Mouse (Mus musculus) MEL (cell line): ENCODE results near the gene Susd6. TPM values are rescaled to one million over a fixed set of nuclear protein-coding genes. Genes with fewer than 3 reads are reported as not detected.

ENCODE experiments used
- DNase-seq: peaks from one replicate; pipeline ENCODE4 v3.0.0; 2011; ENCODE audit warnings: low read depth, low spot score
- H3K27ac ChIP-seq: 2 replicates; pipeline ENCODE4 v1.5.1; 2012; ENCODE audit warnings: low read depth, mild to moderate bottlenecking, control low read depth, low read length, moderate library complexity; ENCODE audit not compliant: control insufficient read depth
- H3K27me3 ChIP-seq, 2 experiments: fragments of 150-350 bp in 1 of 2; sonication (generic) in 1 of 2; 2 replicates each; pipeline ENCODE4 v1.6.1; 2012; ENCODE audit warnings: low read length in 2 of 2, mild to moderate bottlenecking in 2 of 2, improper control_type of control experiment in 1 of 2, moderate library complexity in 1 of 2; ENCODE audit not compliant: insufficient read depth in 2 of 2, control insufficient read depth in 1 of 2
- H3K36me3 ChIP-seq, 2 experiments: 2 replicates each; pipeline ENCODE4 v1.6.1; 2012 to 2014; ENCODE audit warnings: low read length in 2 of 2, improper control_type of control experiment in 1 of 2, inconsistent platforms in 1 of 2, mild to moderate bottlenecking in 1 of 2; ENCODE audit not compliant: insufficient read depth in 2 of 2, control insufficient read depth in 1 of 2
- H3K4me1 ChIP-seq, 2 experiments: fragments of 150-350 bp in 1 of 2; sonication (generic) in 1 of 2; 2 replicates each; pipeline ENCODE4 v1.6.1; 2012; ENCODE audit warnings: low read length in 2 of 2, improper control_type of control experiment in 1 of 2, mild to moderate bottlenecking in 1 of 2; ENCODE audit not compliant: insufficient read depth in 2 of 2, control insufficient read depth in 1 of 2
- H3K4me3 ChIP-seq, 2 experiments: fragments of 150-350 bp in 1 of 2; sonication (generic) in 1 of 2; 2 replicates each; pipeline ENCODE4 v1.5.1; 2012; ENCODE audit warnings: low read depth in 2 of 2, low read length in 2 of 2, mild to moderate bottlenecking in 2 of 2, moderate library complexity in 2 of 2, control low read depth in 1 of 2, improper control_type of control experiment in 1 of 2; ENCODE audit not compliant: control insufficient read depth in 1 of 2, insufficient read depth in 1 of 2
- H3K79me2 ChIP-seq: 2 replicates; pipeline ENCODE4 v1.6.1; 2012; ENCODE audit warnings: mild to moderate bottlenecking, low read length, moderate library complexity; ENCODE audit not compliant: control insufficient read depth, poor library complexity, insufficient read depth
- H3K9ac ChIP-seq: 2 replicates; pipeline ENCODE4 v1.6.1; 2012; ENCODE audit warnings: low read depth, mild to moderate bottlenecking, control low read depth, low read length, moderate library complexity; ENCODE audit not compliant: control insufficient read depth, poor library complexity, severe bottlenecking
- H3K9me3 ChIP-seq: fragments of 150-350 bp; sonication (generic); replicated peaks from 2 replicates; pipeline ENCODE4 v1.6.1; 2012; ENCODE audit warnings: mild to moderate bottlenecking, low read length, improper control_type of control experiment, moderate library complexity; ENCODE audit not compliant: insufficient read depth
- BHLHE40 ChIP-seq: IDR thresholded peaks from 2 replicates; pipeline ENCODE4 v1.6.1; 2012; ENCODE audit warnings: low read depth, mild to moderate bottlenecking, inconsistent platforms, low read length, improper control_type of control experiment, borderline replicate concordance
- CHD1 ChIP-seq: IDR thresholded peaks from 2 replicates; pipeline ENCODE4 v1.6.1; 2012; ENCODE audit warnings: low read depth, mild to moderate bottlenecking, inconsistent platforms, low read length, improper control_type of control experiment
- CTCF ChIP-seq, 3 experiments: IDR thresholded peaks in 2 of 3; conservative IDR thresholded peaks in 1 of 3; 2 replicates each; pipeline ENCODE4 v1.5.1; 2011 to 2012; ENCODE audit warnings: low read length in 3 of 3, low read depth in 2 of 3, mild to moderate bottlenecking in 2 of 3, improper control_type of control experiment in 1 of 3, inconsistent platforms in 1 of 3, mixed read lengths in 1 of 3, moderate library complexity in 1 of 3; ENCODE audit not compliant: control insufficient read depth in 1 of 3, insufficient read depth in 1 of 3, poor library complexity in 1 of 3, severe bottlenecking in 1 of 3
- E2F4 ChIP-seq: IDR thresholded peaks from 2 replicates; pipeline ENCODE4 v1.6.1; 2011; ENCODE audit warnings: low read depth, low read length, improper control_type of control experiment, borderline replicate concordance
- HCFC1 ChIP-seq: IDR thresholded peaks from 2 replicates; pipeline ENCODE4 v1.6.1; 2012; ENCODE audit warnings: low read depth, mild to moderate bottlenecking, inconsistent platforms, low read length, improper control_type of control experiment, moderate library complexity
- MAFK ChIP-seq: IDR thresholded peaks from 2 replicates; pipeline ENCODE4 v1.6.1; 2011; ENCODE audit warnings: low read depth, mild to moderate bottlenecking, low read length, improper control_type of control experiment, borderline replicate concordance
- MAX ChIP-seq: IDR thresholded peaks from 2 replicates; pipeline ENCODE4 v1.6.1; 2011; ENCODE audit warnings: low read length, improper control_type of control experiment
- MEF2A ChIP-seq: IDR thresholded peaks from 2 replicates; pipeline ENCODE4 v1.6.1; 2014; ENCODE audit warnings: low read depth, mild to moderate bottlenecking, inconsistent platforms, low read length, improper control_type of control experiment; ENCODE audit not compliant: poor library complexity, insufficient replicate concordance, severe bottlenecking; ENCODE audit errors: extremely low read depth
- MXI1 ChIP-seq: IDR thresholded peaks from 2 replicates; pipeline ENCODE4 v1.6.1; 2011; ENCODE audit warnings: mild to moderate bottlenecking, low read depth, low read length, improper control_type of control experiment
- POLR2AphosphoS5 ChIP-seq: IDR thresholded peaks from 2 replicates; pipeline ENCODE4 v1.6.1; 2012; ENCODE audit warnings: low read depth, borderline replicate concordance, mild to moderate bottlenecking, inconsistent platforms, low read length, moderate library complexity, mixed read lengths
- TAL1 ChIP-seq: IDR thresholded peaks from 2 replicates; pipeline ENCODE4 v1.6.1; 2012; ENCODE audit warnings: mild to moderate bottlenecking, inconsistent platforms, low read length, moderate library complexity, mixed read lengths
- USF1 ChIP-seq: IDR thresholded peaks from 2 replicates; pipeline ENCODE4 v1.6.1; 2014; ENCODE audit warnings: low read depth, mild to moderate bottlenecking, inconsistent platforms, low read length, improper control_type of control experiment, moderate library complexity
- ZNF384 ChIP-seq: IDR thresholded peaks from 2 replicates; pipeline ENCODE4 v1.6.1; 2012; ENCODE audit warnings: low read depth, mild to moderate bottlenecking, inconsistent platforms, low read length, improper control_type of control experiment
- polyA plus RNA-seq, 2 experiments: library from polyadenylated mRNA; stranded (reverse) in 1 of 2; unstranded in 1 of 2; fragments of >175 nt in 1 of 2; fragments of >200 nt in 1 of 2; gene quantifications; 2 replicates each; pipeline versions ENCODE4 v1.2.1 to v1.2.4; 2012; ENCODE audit warnings: low replicate concordance in 2 of 2, low read depth in 1 of 2; ENCODE audit not compliant: insufficient read length in 2 of 2, insufficient read depth in 1 of 2, missing spikeins in 1 of 2
- total RNA-seq: library from RNA; depleted of rRNA; stranded (reverse); fragments of 300-350 nt; gene quantifications from 2 replicates; pipeline ENCODE4 v1.2.3, GENCODE M21; 2012

The Susd6 gene
- total and polyA plus RNA-seq, 3 experiments, result 12.2 to 22.4 TPM; not detected in 1

- Histone ChIP-seq H3K4me1 (peaks cover 9 to 15% of the 10 kb centered on the region in 2 experiments), H3K9me3 (no peaks in the 10 kb centered on the region)
These were observed 52.3 kb downstream of the Susd6 start for GRCm38 (mm10) chr12:80842609-80843008.

GRCm38 (mm10) chr12:80843236-80843635, 52.9 kb downstream of the Susd6 start:
- no peak for DNase-seq
- no peak overlapping the region for H3K9ac ChIP-seq
- no peak overlapping the region for H3K4me3 ChIP-seq
- H3K27me3 ChIP-seq, result no peaks in the 10 kb centered on the region
- TF ChIP-seq POLR2AphosphoS5 (no peak), MEF2A (no peak), MAFK (no peak), TAL1 (no peak), ZNF384 (no peak), MAX (no peak), BHLHE40 (no peak), CTCF (IDR thresholded peaks at IDR 0.05 in 2 of 3, conservative IDR thresholded peaks at IDR 0.05 in 1 of 3; ENCODE audit: control insufficient read depth in 1 of 3, insufficient read depth in 1 of 3, low read depth in 2 of 3, low read length in 3 of 3, poor library complexity in 1 of 3, severe bottlenecking in 1 of 3) (no peak), CHD1 (no peak)
- peaks cover 21% of the 10 kb centered on the region for H3K79me2 ChIP-seq
- H3K36me3 ChIP-seq, result peaks cover 0 to 22% of the 10 kb centered on the region in 2 experiments; a peak in 2 of 4 replicates
- H3K27ac ChIP-seq, result no peak overlapping the region
- H3K9me3 ChIP-seq, result no peaks in the 10 kb centered on the region
- peaks cover 10 to 15% of the 10 kb centered on the region in 2 experiments for H3K4me1 ChIP-seq

More at GRCm38 (mm10) chr12:80842609-80843008, 52.3 kb downstream of the Susd6 start:
- H3K79me2 ChIP-seq, result peaks cover 21% of the 10 kb centered on the region
- H3K36me3 ChIP-seq, result peaks cover 0 to 25% of the 10 kb centered on the region in 2 experiments; a peak in 2 of 4 replicates
- H3K4me3 ChIP-seq, result no peak overlapping the region
- TF ChIP-seq CHD1 (no peak), USF1 (no peak), MXI1 (no peak), CTCF (IDR thresholded peaks at IDR 0.05 in 2 of 3, conservative IDR thresholded peaks at IDR 0.05 in 1 of 3; ENCODE audit: control insufficient read depth in 1 of 3, insufficient read depth in 1 of 3, low read depth in 2 of 3, low read length in 3 of 3, poor library complexity in 1 of 3, severe bottlenecking in 1 of 3) (no peak), TAL1 (no peak), HCFC1 (no peak), E2F4 (no peak)
- H3K27me3 ChIP-seq, result no peaks in the 10 kb centered on the region
- DNase-seq, result no peak
- no peak overlapping the region for H3K9ac ChIP-seq
- no peak overlapping the region for H3K27ac ChIP-seq
